Comparison of ENCODE assay signal across 7 mouse cellular contexts in the genomic region with DNA sequence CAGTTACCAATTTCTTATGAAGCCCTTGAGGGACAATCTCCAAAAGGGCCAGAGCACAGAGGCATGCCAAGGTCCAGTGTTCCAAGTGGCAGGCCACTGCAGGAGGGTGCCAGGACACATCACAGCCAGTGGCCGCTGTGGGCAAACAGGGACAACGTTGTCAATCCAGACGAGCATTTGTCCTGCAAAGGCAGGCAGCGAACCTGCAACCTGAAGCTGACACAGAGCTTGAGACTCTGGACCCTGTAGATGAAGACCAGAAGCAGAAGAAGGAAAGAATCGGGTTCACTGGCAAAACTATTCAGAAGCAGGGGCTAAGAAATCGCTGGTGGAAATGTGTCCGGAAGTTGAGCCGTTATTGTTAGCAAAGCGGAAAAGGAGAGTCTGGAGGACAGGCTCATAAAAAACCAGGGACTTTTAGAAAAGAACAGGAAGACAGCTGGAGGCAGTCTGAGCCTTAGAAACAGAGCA.
A peak's percentile ranks its signal among the peaks of the same experiment; 100 is the strongest.
DNase-seq lines count a peak whose midpoint lies in the region; ATAC-seq and TF ChIP-seq lines count a peak whose summit lies in the region.

No protein-coding gene starts in this region.

- TF ChIP-seq POLR2A in kidney, adult 2 months (IDR thresholded peaks at IDR 0.05; ENCODE audit: low read depth, low read length), result no peak

- no peaks in the 10 kb centered on the region for H3K9me3 ChIP-seq in lung, embryonic 14.5 days (ENCODE audit: low read depth, low read length)
- H3K9me3 ChIP-seq in hindbrain, postnatal 0 days (ENCODE audit: low read length), result no peaks in the 10 kb centered on the region
- H3K9me3 ChIP-seq in midbrain, embryonic 11.5 days (ENCODE audit: control insufficient read depth, low read length), result no peaks in the 10 kb centered on the region

- H3K4me2 ChIP-seq in lung, embryonic 14.5 days, result no peak overlapping the region
- no peak overlapping the region for H3K4me2 ChIP-seq in hindbrain, postnatal 0 days (ENCODE audit: low read depth, low read length)
- no peak overlapping the region for H3K4me2 ChIP-seq in midbrain, embryonic 11.5 days

- H3K27me3 ChIP-seq in kidney, adult 2 months (replicated peaks; ENCODE audit: control insufficient read depth, insufficient read depth, low read length), result no peaks in the 10 kb centered on the region
- H3K27me3 ChIP-seq in lung, embryonic 14.5 days (ENCODE audit: insufficient read depth, low read length), result no peaks in the 10 kb centered on the region
- H3K27me3 ChIP-seq in hindbrain, postnatal 0 days (ENCODE audit: insufficient read depth, low read length), result no peaks in the 10 kb centered on the region
- no peaks in the 10 kb centered on the region for H3K27me3 ChIP-seq in midbrain, embryonic 11.5 days (ENCODE audit: control insufficient read depth, insufficient read depth, low read length)

- ATAC-seq in erythroblast, adult 5-6 weeks (replicated peaks; ENCODE audit: low FRiP score, poor library complexity, severe bottlenecking), result 0 out of 2 replicates have a peak, but pooled peaks have one; percentile 24
- ATAC-seq in lung, embryonic 14.5 days (ENCODE audit: insufficient read depth), result no peak
- no peak for ATAC-seq in CD4-positive, CD25-positive, alpha-beta regulatory T cell, adult 4 months
- no peak for ATAC-seq in hindbrain, postnatal 0 days
- no peak for ATAC-seq in midbrain, embryonic 11.5 days (ENCODE audit: low FRiP score)

- H3K4me1 ChIP-seq in kidney, adult 2 months (ENCODE audit: control insufficient read depth, insufficient read depth, low read length), result peaks cover 15% of the 10 kb centered on the region
- H3K4me1 ChIP-seq in lung, embryonic 14.5 days (ENCODE audit: insufficient read depth), result no peaks in the 10 kb centered on the region
- H3K4me1 ChIP-seq in hindbrain, postnatal 0 days (ENCODE audit: insufficient read depth, low read length), result no peaks in the 10 kb centered on the region
- H3K4me1 ChIP-seq in midbrain, embryonic 11.5 days (ENCODE audit: control insufficient read depth, insufficient read depth, low read length), result no peaks in the 10 kb centered on the region

- H3K9ac ChIP-seq in lung, embryonic 14.5 days, result no peak overlapping the region
- no peak overlapping the region for H3K9ac ChIP-seq in hindbrain, postnatal 0 days (replicated peaks; ENCODE audit: low read length)
- H3K9ac ChIP-seq in midbrain, embryonic 11.5 days (ENCODE audit: low read length), result no peak overlapping the region

- peak; percentile 83 for DNase-seq in R1 (ENCODE audit: low read depth, low spot score)
- DNase-seq in kidney, adult 2 months, result peak; percentile 77
- peak; percentile 34 for DNase-seq in lung, embryonic 14.5 days
- DNase-seq in hindbrain, postnatal 0 days (ENCODE audit: low spot score), result no peak
- no peak for DNase-seq in midbrain, embryonic 11.5 days (ENCODE audit: low spot score, missing footprints)

- no peak overlapping the region for H3K4me3 ChIP-seq in kidney, adult 2 months (ENCODE audit: insufficient read depth, low read depth, low read length)
- no peak overlapping the region for H3K4me3 ChIP-seq in lung, embryonic 14.5 days (ENCODE audit: low read depth, low read length)
- H3K4me3 ChIP-seq in hindbrain, postnatal 0 days (ENCODE audit: low read length), result no peak overlapping the region
- no peak overlapping the region for H3K4me3 ChIP-seq in midbrain, embryonic 11.5 days (ENCODE audit: low read depth, low read length)

- peak overlapping the region; percentile 74 for H3K27ac ChIP-seq in kidney, adult 2 months (ENCODE audit: insufficient read depth, low read depth, low read length)
- H3K27ac ChIP-seq in lung, embryonic 14.5 days (ENCODE audit: low read depth), result no peak overlapping the region
- no peak overlapping the region for H3K27ac ChIP-seq in hindbrain, postnatal 0 days
- H3K27ac ChIP-seq in midbrain, embryonic 11.5 days (ENCODE audit: low read depth, low read length), result no peak overlapping the region

- 21% methylated on average over 9 of the region's 9 CpGs for WGBS in kidney, adult 2 months
- 58% methylated on average over 9 of the region's 9 CpGs for WGBS in lung, embryonic 14.5 days
- WGBS in hindbrain, postnatal 0 days, result 62% methylated on average over 9 of the region's 9 CpGs
- WGBS in midbrain, embryonic 11.5 days, result 84% methylated on average over 9 of the region's 9 CpGs

- no peak for TF ChIP-seq CTCF in kidney, adult 2 months (conservative IDR thresholded peaks at IDR 0.05; ENCODE audit: insufficient read depth, insufficient read length, low read depth, low read length)
- TF ChIP-seq CTCF in lung, embryonic 14.5 days (IDR thresholded peaks at IDR 0.05; ENCODE audit: low read depth), result no peak
- TF ChIP-seq CTCF in hindbrain, postnatal 0 days (IDR thresholded peaks at IDR 0.05; ENCODE audit: low read depth), result no peak

- H3K36me3 ChIP-seq in kidney, adult 2 months (ENCODE audit: control insufficient read depth, insufficient read depth, low read length), result no peaks in the 10 kb centered on the region
- no peaks in the 10 kb centered on the region for H3K36me3 ChIP-seq in lung, embryonic 14.5 days (ENCODE audit: insufficient read depth)
- H3K36me3 ChIP-seq in hindbrain, postnatal 0 days (ENCODE audit: insufficient read depth, low read length), result no peaks in the 10 kb centered on the region
- no peaks in the 10 kb centered on the region for H3K36me3 ChIP-seq in midbrain, embryonic 11.5 days (ENCODE audit: control insufficient read depth, insufficient read depth, low read length)

Comparison
In these comparisons a context has a peak if more than half of its experiments do, and no peak if none do; other contexts are left out.
1. DNase-seq: peak in R1 (single experiment), kidney, adult 2 months (single experiment) and lung, embryonic 14.5 days (single experiment); none in hindbrain, postnatal 0 days (single experiment) and midbrain, embryonic 11.5 days (single experiment).